Mouse (Mus musculus) spleen, adult 2 months (tissue): Measurements from ENCODE around the gene Npas3.

Experiments used
- CTCF ChIP-seq: fragments of 200-500 bp; IDR thresholded peaks from 2 replicates; pipeline ENCODE4 v1.5.1; 2011; ENCODE audit warnings: mild to moderate bottlenecking, inconsistent platforms; ENCODE audit not compliant: insufficient read depth, insufficient read length, insufficient replicate concordance; ENCODE audit errors: extremely low read depth
- POLR2A ChIP-seq: fragments of 200-500 bp; IDR thresholded peaks from 2 replicates; pipeline ENCODE4 v1.6.1; 2011; ENCODE audit warnings: low read depth, low read length, inconsistent platforms

DNA sequence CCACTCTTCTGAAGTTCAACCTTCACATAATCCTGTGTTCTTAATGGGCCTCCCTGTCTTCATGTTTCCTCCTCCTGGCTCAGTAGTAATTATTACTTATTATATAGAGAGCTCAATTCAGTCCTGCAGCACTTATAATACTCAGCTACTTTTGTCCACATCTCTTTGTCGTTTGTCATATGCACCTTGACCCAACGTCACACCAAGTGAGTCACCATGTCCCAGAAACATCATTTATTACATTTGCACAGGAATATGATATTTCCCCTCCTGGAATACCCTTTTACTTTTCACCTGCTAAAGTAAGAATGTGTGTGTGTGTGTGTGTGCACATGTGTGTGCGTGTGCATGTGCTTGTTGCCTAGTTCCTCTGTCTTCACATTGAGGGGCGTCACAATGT lies 161.2 kb downstream of the Npas3 start:
- TF ChIP-seq CTCF (no peak), POLR2A (no peak)
